Mouse (Mus musculus) erythroblast, embryonic 14.5 days (primary cell): Measurements from ENCODE around the gene Cdh9.

Experiments
- GATA1 ChIP-seq: IDR thresholded peaks from 2 replicates; pipeline ENCODE4 v1.6.1; 2012; ENCODE audit warnings: low read length, inconsistent platforms, mixed read lengths
- TAL1 ChIP-seq: IDR thresholded peaks from 3 replicates; pipeline ENCODE4 v1.6.1; 2012; ENCODE audit warnings: low read length, inconsistent platforms, mixed read lengths

- TF ChIP-seq GATA1, result no peak
- TF ChIP-seq TAL1, result no peak
Observed at GRCm38 (mm10) chr15:16763252-16763651, 34.7 kb downstream of the Cdh9 start.
